Mouse (Mus musculus): ENCODE measurements at regions not wholly inside any gene's neighbourhood (a gene's known extent, or its start where the extent isn't known, plus 50 kb on each side); places are given as distances from the start of the nearest gene placed in this dataset.

DNA sequence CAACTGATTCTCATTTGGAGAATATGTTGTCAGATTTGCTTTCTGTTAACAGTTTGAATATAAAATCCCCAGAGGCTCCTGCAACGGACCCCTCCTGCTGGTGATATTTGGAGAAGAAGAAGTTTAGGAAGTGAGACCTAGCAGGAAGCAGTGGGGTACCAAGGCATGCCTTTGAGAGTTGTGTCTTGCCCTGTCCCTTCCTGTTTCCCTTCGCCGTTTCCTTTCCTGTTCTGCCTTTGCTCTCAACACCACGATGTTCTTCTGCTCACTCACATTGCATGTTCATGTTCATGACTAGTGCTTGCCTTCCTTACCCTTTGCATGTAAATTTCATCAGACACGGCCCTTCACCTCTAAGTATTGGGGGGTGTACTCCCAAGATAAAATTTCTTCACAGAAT is 254.0 kb downstream of the Tle4 start:
- DNase-seq: no peak

DNA sequence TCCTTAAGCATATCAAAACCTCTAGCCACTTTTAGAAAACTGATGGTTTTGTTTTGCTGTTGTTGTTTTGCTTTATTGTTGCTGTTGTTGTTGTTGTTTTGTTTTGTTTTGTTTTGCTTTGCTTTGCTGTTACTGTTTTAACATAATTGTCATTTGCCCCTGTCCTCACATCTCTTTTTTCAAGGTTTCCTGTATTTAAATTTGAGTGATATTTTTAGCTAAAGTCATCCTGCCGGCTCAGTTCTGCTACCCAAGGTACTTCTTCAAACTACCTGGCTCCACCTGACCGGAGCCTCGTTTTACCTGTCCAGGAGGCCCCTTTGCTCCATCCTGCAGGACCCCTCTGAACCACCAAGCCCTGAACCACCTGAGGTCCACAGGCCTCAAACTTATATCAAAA is 253.4 kb downstream of the Tle4 start:
- DNase-seq: no peak

DNA sequence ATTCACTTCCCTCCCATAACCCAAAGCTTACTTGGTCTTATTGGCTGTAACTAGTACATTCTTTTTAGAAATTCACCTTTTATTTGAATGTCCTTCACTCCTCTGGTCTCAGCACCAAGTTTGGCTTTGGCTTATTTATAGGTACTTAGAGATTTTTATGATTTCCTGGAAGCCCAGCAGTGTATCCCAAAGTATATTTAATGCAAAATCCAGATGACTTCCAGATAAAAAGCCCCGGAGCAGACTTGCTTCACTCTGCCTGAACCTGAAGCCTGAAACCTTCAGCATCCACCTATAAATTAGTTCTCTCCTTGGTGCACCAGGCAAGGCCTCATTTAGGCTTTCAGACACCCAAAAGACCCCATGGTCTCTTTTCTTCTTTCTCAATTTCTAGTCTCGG is 250.8 kb downstream of the Tle4 start:
- no peak for DNase-seq

DNA sequence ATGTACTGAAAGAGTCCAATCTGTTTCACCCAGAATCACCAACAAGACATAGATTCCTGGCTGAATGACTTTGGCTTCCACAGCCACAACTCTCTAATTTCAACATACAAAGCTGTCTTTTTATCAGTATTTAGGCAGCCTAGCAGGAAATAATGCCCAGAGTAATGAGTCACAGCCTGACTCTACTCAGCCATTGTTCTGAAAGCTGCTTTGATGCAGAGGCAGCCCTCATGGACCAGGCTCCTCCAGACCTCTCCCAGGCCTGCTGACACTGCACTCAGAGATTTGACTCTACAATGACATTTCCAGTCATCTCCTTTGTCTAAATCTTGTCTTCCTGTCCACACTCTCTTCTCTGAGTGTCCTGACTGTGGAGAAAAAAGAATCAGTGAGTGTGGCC is 250.4 kb downstream of the Tle4 start:
- no peak for DNase-seq

DNA sequence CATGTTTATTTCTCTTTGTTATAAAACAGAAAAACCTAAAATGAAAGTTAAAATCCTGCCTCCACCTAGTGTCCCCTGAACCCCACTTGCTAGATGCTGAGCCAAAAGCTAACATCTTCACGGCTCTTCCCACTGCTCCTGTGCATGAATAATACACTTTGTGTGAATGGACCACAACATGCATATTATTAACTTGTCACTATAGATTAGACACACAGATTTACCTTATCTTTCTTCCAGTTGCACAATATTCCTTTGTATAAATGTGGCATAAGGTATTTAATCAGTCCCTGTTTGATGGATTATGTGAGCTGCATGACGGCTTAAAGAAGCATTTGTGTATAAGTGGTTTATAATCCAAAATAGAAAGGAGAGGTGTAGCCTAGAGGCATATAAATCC is 248.1 kb downstream of the Tle4 start:
- DNase-seq: no peak

DNA sequence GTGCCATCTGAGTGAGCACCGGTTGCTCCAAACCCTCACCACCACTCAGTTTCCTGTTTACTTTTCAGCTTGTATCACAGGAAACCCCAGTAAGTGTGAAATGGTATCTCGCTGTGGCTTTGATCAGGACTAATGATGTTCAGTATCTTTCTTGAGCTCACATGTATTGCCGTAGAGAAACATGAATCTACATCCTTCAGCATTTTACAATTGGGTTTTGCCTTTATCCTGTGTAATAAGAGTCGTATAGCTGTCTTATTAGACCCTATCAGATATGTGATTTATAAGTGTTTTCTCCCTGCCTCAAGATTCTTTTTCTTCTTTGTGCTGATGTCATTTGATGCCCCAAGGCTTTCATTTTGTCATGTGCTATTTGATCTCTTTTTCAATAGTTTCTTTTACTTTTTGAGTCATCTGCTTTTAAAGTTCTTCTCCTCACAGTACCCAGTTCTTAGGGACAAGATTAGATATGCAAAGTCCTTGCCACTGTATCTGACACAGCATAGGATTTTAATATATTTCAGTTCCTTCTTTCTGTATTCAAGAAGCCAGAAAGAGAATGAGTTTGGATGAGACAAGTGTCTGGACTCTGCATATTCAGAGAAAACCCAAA is 246.0 kb downstream of the Tle4 start:
- DNase-seq: no peak

DNA sequence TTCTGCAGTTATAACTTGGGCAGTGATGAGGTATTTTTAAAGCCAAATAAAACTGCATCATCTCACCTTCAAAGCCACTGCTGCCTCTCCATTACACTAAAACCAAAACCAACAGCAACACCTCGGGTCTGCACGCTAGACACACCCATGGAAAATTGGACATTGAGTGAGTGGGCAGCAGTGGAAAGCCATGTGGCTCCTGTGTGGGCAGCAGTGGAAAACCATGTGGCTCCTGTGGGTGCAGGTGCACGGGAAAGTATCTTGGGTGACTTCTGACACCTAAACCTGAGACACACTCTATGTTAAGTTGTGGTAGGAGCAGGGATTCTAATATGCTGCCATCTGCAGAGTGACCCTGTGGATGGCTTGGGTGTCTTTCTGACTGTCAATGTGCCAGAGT is 245.3 kb downstream of the Tle4 start:
- no peak for DNase-seq

DNA sequence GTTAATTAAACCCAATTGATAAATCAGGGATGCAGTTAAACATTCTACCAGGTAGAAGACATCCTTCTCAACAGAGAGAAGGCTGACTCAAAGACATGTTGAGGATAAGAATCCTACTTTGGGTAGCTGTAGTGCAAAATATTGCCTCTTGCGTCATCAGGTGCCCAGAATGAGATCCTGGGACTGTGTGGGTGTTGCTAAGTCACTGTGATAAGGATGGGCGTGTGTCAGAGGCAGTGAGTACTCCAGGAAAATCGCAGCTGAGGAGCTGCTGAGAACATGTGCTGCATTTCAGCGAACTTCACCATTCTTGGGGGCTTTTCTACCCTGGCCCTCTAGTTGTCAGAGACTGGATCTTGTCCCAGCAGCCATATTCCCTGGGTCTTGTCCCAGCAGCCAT is 244.7 kb downstream of the Tle4 start:
- DNase-seq: no peak

DNA sequence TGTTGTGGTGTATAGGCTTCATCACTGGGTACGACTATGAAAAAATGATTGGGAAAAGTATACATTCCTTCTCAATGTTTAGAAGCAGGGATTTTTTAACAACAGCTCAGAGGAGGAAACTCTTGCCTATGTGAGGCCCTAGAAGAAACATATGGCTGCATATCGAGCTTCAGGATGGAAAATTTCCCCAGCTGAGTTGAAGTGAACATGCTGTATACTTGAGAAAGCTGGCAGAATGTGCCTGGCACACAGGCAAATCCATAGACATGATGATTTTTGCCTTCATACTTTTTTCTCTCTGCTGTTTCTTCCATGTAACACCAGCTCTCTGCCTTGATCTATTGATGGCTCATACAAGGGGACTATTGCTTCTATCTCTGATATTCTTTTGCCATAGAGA is 242.7 kb downstream of the Tle4 start:
- DNase-seq: no peak

DNA sequence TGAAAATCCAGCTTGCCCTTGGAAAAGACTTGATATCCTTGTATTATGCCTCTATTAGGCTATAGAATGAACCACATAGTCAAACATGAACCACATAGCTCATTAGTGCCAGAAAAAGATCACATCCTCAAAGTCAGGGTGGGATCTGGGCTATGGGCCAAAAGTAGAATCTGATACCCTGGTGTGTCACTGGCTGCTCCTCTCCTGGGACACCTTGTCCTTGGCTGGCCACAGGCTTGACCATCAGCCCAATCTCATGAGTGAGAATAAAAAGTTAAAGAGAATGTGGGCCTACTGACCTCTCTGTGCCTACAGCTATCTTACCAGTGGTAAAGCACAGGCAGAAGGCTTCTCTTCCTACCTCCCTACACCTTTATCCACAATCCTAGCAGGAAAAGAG is 241.9 kb downstream of the Tle4 start:
- no peak for DNase-seq

DNA sequence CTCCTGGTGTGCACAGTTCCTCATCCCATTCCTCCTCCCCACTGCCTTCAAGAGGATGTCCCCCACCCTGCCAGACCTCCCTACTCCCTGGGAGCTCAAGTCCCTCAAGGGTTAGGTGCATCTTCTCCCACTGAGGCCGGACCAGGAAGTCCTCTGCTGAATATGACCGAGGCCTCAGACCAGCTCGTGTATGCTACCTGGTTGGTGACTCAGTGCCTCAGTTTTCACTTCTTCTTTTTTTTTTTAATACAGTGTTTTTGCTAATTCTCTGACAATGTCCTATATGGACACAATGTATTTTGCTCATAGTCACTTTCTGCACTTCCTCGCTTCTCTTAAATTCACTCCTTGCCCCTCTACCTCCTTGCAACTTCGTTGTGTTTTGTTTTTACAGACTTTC is 237.2 kb downstream of the Tle4 start:
- no peak for DNase-seq

DNA sequence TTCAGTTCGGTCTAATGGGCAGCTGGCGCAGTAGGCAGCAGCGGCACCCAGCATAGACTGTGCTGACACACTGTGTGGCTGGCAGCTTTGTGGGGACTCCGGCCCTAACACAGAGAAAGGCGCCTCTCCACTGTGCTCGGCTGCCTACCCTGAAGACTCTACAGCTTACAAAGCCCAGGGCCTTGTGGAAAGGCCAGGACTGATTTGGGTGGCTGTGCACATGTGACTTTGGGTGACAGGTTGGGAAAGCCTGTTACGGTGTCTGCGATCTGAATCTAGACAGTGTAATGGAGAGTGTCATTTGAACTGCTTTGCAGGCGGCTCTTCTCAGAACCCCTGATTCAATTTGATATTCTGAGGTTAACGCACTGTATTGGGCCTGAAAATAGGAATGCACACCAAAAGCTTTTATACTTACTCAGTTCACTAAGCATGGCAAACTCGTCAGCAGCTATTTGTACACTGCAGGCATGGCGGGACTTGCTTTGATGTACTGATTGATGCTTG is 228.7 kb downstream of the Tle4 start:
- no peak for DNase-seq

DNA sequence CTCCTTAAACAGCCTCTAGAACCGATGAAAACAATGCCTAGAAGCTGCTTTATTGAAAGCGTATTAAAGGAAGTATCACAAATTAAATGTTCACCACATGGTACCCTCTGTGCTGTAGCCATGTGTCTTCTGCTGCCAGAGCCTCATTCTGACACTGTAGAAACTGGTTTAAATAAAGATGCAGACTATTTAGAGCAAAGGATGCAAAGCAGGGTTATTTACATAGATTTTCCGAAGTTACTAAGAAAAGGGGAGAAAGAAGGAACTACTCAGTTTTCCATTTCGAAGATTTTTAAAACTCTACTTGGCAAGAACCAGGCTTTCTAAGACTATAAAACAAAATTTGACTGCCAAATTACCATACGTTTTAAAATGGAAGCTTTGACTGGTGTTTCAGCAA is 226.5 kb downstream of the Tle4 start:
- DNase-seq: no peak

DNA sequence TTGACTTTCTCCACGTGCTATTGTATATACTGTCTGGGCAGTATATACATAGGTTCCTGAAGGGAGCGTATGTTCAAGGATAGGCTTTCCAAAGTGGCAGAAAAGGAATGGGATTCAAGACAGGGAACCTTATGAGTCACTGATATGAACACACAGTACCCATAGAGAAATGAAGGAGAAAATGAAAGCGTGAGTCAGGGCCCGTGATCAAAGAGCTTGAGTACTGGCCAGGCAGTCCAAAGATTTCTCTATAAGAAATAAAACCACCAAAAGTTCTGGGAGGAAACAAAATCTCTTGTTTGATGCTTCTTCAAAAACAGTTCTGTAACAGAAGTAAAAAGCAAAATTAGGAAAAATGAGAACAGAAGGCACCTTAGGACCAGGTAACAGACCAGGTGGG is 223.9 kb downstream of the Tle4 start:
- no peak for DNase-seq

DNA sequence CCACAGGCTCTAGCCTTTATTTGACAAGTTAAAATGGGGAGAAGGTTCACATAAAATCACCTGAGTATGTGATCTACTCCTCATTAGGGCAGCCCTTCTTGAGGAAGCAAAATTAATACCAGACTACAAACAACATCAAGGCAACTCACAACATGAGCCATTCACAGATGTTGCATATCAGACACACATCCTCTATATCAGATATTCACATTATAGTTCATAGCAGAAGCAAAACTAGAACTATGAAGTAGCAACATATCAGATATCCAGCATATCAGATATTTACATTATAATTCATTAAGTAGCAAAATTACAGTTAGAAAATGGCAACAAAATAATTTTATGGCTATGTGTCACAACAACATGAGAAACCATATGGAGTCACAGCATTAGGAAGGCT is 217.0 kb downstream of the Tle4 start:
- no peak for DNase-seq

DNA sequence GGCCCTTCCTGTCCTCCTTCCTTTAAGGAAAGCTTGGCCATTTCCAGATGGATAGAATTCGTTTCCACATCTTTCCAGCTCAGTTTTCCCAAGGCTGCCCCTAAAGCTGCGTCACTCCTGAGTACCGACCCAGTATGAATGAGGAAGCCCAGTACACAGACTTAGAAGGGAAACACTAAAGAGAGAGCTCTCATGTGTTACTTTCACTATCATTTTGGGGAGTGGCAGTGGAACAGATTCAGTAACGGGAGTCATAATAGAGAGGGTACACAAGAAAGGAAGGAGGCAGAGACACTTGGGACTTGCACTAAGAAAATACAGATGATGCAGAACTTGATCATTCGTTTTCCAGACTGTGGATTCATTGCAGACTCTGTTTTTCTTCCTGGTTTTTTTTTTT is 210.1 kb downstream of the Tle4 start:
- no peak for DNase-seq

DNA sequence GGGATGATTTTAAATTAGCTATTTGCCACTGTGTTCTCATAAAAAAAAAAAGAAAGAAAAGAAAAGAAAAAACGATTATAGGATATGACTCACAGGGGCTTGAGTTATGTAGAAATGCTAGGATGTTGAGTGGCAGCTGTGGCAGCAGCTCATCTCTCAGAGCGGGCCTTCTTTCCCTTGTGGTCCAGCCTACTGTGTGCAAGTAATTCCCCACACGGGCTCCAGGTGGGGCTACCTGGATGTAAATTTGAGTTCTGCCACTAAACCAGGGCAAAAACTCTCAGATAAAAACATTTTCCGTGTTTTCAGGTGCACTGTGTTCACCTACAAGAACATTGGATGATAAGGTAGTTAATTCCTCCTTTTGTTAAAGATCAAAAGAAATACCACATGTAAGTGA is 209.3 kb downstream of the Tle4 start:
- no peak for DNase-seq

DNA sequence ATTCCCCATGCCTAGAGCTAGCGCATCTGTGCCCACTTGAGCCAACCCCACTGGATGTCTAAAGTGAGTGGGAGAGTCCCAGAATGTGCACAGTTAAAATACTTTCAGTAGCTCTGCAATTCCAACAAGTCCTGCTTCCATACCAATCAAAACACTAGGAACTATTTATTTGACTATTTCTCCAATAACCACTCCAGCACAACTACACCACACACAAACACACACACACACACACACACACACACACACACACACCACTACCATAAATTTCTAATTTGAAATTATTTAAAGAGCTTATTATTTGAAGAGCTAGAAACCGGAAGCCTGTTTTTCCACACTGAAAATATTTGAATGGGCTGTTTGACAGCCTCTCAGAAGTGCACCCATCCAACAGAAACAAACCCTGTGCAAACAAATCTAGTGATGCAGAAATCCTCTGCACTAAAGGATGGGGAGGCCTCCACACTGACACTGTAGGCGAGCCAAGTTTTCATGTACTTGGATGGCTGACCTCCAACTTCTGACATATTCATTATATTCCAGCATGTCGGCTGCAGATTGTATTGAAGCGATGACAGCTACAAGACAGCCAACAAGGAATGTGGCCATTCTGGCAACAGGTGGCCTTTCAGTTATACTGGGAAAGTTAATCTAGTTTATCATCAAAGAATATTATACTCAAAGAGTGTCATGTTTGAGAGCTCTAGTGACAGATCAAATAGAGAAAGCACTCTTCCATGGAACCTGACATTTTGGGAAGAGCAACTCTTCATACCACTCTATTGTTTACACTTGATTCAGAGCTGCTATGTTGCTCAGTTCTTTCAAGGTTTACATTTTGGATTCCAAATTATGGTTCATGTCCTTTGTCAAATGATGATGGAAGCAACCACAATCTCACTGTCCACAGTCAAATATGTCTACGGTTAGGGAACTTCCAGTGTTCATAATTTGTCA is 207.7 kb downstream of the Tle4 start:
- no peak for DNase-seq

DNA sequence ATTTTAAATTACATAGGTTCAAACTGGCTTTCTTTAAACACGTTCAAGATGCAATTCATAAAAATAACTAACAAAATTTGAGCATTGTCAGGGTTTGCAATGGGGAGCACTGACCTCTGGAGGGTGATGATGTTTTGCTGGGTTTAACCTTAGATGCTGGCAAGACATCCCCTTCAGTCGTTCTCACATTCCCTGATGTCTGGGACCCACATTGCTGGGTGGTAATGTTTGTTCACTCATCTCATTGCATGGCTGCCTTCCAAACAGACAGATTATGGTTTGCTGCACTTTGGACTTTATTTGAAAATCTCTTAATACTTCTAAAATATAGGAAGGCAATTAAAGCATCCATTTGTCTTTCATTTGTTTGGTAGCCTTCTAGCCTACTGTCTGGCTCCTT is 206.9 kb downstream of the Tle4 start:
- DNase-seq: no peak
